ENCODE assay signal across 14 mouse cellular contexts in the genomic region with DNA sequence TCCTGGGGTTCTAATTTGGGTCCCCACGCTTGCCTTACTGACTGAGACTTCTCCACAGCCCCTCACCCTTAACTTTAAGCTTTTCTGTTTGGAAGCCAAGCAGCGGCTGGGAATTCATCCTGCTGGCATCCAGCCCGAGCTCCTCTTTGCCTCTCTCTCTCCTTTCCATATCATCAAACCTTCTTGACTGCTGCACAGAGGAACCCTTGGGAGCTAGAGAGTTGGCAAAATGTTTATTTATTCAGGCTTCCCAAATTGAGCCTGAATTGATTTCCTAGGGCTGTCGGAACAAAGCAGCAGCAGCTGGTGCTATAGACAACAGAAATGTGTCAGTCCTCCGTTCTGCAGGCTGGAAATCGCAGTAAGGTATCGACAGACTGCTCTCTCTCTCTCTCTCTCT. TPM values are rescaled to one million over a fixed set of nuclear protein-coding genes. Genes with fewer than 3 reads are reported as not detected.
A peak's percentile ranks its signal among the peaks of the same experiment; 100 is the strongest.
DNase-seq lines count a peak whose midpoint lies in the region; ATAC-seq lines count a peak whose summit lies in the region.
"Had no signal": no experiment of that assay in that cellular context is flagged by ENCODE, and none has a peak within 500 bp of the region (broad histone marks: within the 10 kb centered on the region; RNA-seq: fewer than 3 reads in every experiment).

No protein-coding gene starts in this region.

- no peak overlapping the region for H3K27ac ChIP-seq in heart, embryonic 10.5 days
- H3K27ac ChIP-seq in hindbrain, embryonic 10.5 days, result 0 out of 2 replicates have a peak overlapping the region, but pooled peaks have one; percentile 35
- peak overlapping the region; percentile 85 for H3K27ac ChIP-seq in neural tube, embryonic 13.5 days (replicated peaks)

- H3K4me3 ChIP-seq in heart, embryonic 10.5 days, result no peak overlapping the region
- H3K4me3 ChIP-seq in hindbrain, embryonic 10.5 days, result no peak overlapping the region
- no peak overlapping the region for H3K4me3 ChIP-seq in neural tube, embryonic 13.5 days

- 45% methylated on average over 7 of the region's 7 CpGs for WGBS in heart, embryonic 10.5 days
- 45% methylated on average over 7 of the region's 7 CpGs for WGBS in hindbrain, embryonic 10.5 days
- WGBS in neural tube, embryonic 13.5 days, result 20% methylated on average over 7 of the region's 7 CpGs

- peaks cover 18% of the 10 kb centered on the region for H3K4me1 ChIP-seq in heart, embryonic 10.5 days
- H3K4me1 ChIP-seq in hindbrain, embryonic 10.5 days (replicated peaks), result peaks cover 26% of the 10 kb centered on the region
- H3K4me1 ChIP-seq in neural tube, embryonic 13.5 days (replicated peaks), result peaks cover 30% of the 10 kb centered on the region

- no peak for ATAC-seq in neural tube, embryonic 13.5 days (ENCODE audit: low read depth)
- ATAC-seq: intestine, embryonic 16.5 days; Patski had no signal

- peak; percentile 64 for DNase-seq in heart, postnatal 4 days
- DNase-seq in heart, embryonic 10.5 days (ENCODE audit: low spot score), result no peak
- DNase-seq in right cerebral cortex, postnatal 14 days, result peak; percentile 52
- no peak for DNase-seq in right cerebral cortex, postnatal 36 days (ENCODE audit: low spot score in 2 of 2)
- no peak for DNase-seq in hindbrain, embryonic 10.5 days (ENCODE audit: low spot score)
- no peak for DNase-seq in lung, postnatal 25 days (ENCODE audit: low spot score)
- no peak for DNase-seq in thymus, adult 18-20 months
- DNase-seq: adrenal gland, postnatal 25 days; cerebellum, adult 2 months; lung, postnatal 4 days; thymus, postnatal 4 days had no signal

- no peaks in the 10 kb centered on the region for H3K36me3 ChIP-seq in heart, embryonic 10.5 days
- no peaks in the 10 kb centered on the region for H3K36me3 ChIP-seq in hindbrain, embryonic 10.5 days
- H3K36me3 ChIP-seq in neural tube, embryonic 13.5 days, result no peaks in the 10 kb centered on the region

- H3K27me3 ChIP-seq in heart, embryonic 10.5 days (ENCODE audit: insufficient read depth, poor library complexity, severe bottlenecking), result peaks cover 34% of the 10 kb centered on the region; the same call in 1 of the 2 replicates
- peaks cover 25% of the 10 kb centered on the region for H3K27me3 ChIP-seq in hindbrain, embryonic 10.5 days (ENCODE audit: insufficient read depth, poor library complexity, severe bottlenecking)
- 0 out of 2 replicates have a peak, but pooled peaks cover 3% of the 10 kb centered on the region for H3K27me3 ChIP-seq in neural tube, embryonic 13.5 days
- H3K27me3 ChIP-seq: Patski had no signal

- H3K4me2 ChIP-seq in neural tube, embryonic 13.5 days, result peak overlapping the region; percentile 27

- no peaks in the 10 kb centered on the region for H3K9me3 ChIP-seq in heart, embryonic 10.5 days
- H3K9me3 ChIP-seq in hindbrain, embryonic 10.5 days, result no peaks in the 10 kb centered on the region
- H3K9me3 ChIP-seq in neural tube, embryonic 13.5 days, result no peaks in the 10 kb centered on the region

- H3K9ac ChIP-seq in neural tube, embryonic 13.5 days, result no peak overlapping the region

RNA-seq across cellular contexts. Expression of gene Azin2, which starts 4.5 kb away (rescaled TPM):
- 1 to 10 TPM; 7.7 to 8.7 TPM for total RNA-seq in heart, postnatal 4 days (2021)
- 4.0 and 4.7 TPM in 2 replicates for polyA plus RNA-seq in heart, embryonic 10.5 days (2016; fragmentation: Nextera tagmentation; extraction: Ambion mirVana)
- 11.8 and 15.0 TPM in 2 replicates for polyA plus RNA-seq in hindbrain, embryonic 10.5 days (2016; fragmentation: Nextera tagmentation; extraction: Ambion mirVana)
- 14.3 and 16.9 TPM in 2 replicates for polyA plus RNA-seq in neural tube, embryonic 13.5 days (2015; fragmentation: Nextera tagmentation; extraction: Ambion mirVana)

RNA-seq across cellular contexts. Expression of gene Ak2, which starts 25.0 kb away (rescaled TPM):
- 100 to 1,000 TPM; 104 to 105 TPM for total RNA-seq in heart, postnatal 4 days (2021)
- polyA plus RNA-seq in heart, embryonic 10.5 days (2016; fragmentation: Nextera tagmentation; extraction: Ambion mirVana), result 189 and 215 TPM in 2 replicates
- polyA plus RNA-seq in hindbrain, embryonic 10.5 days (2016; fragmentation: Nextera tagmentation; extraction: Ambion mirVana), result 168 and 202 TPM in 2 replicates
- 89.3 and 92.9 TPM in 2 replicates for polyA plus RNA-seq in neural tube, embryonic 13.5 days (2015; fragmentation: Nextera tagmentation; extraction: Ambion mirVana)

Comparison
In these comparisons a context has a peak if more than half of its experiments do, and no peak if none do; other contexts are left out.
1. DNase-seq: peak in heart, postnatal 4 days (single experiment) and right cerebral cortex, postnatal 14 days (single experiment); none in heart, embryonic 10.5 days (single experiment), right cerebral cortex, postnatal 36 days (0 of 2), hindbrain, embryonic 10.5 days (single experiment), lung, postnatal 25 days (single experiment) and thymus, adult 18-20 months (0 of 2).